Mouse (Mus musculus) cerebellum, adult 18-20 months (tissue): ENCODE data around the gene Nup62cl.
A peak's percentile ranks its signal among the peaks of the same experiment; 100 is the strongest.

Source experiments
- DNase-seq, 2 experiments: peaks; one replicate each; pipeline ENCODE4 v3.0.0; 2021

Gene Nup62cl

DNA sequence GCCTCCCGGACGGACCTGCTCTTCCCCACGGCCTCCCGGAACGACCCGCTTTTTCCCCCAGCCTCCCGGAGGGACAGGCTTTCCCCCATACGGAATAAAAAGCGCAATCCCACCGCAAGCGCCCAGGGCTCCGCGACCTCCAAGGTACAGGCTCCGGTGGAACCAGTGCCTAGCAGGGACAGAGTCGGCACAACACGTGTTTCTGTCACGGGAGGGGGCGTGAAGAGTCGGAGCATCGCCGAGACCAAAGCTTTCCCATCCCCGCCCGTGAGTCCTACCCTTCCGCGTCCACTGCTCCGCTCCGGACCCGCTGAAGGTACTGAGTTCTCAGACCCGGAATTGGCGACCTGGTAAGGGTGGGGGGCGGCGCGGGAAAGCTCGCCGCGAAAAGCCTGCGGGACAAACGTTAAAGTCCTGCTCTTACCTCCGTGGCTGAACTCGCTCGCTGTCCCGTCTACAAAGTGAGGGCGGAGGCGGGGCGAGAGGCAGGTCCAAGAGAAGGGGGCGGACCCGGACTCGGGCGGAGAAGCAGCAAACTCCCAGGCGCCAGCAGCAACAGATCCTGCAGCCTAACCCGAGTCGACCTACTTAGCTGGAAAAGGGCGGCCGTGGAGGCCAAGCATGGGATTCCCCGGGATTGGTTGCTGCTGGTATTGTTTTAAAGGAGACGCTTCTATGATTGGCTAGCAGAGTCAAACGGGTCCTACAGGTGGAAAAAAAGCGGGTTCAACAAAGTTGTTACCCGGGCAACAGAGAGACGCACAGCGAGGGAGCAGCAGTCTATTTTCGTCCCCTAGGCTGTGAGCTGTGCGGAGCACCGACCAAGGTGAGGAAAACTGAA is at the start of gene Nup62cl, which contains the start of gene Pih1h3b:
TSS of gene Nup62cl (minus strand) at position 578 of the 841 bp plus-strand sequence.
TSS of gene Pih1h3b (plus strand) at position 745 of the 841 bp plus-strand sequence.
- DNase-seq, result peak; percentile 11

DNA sequence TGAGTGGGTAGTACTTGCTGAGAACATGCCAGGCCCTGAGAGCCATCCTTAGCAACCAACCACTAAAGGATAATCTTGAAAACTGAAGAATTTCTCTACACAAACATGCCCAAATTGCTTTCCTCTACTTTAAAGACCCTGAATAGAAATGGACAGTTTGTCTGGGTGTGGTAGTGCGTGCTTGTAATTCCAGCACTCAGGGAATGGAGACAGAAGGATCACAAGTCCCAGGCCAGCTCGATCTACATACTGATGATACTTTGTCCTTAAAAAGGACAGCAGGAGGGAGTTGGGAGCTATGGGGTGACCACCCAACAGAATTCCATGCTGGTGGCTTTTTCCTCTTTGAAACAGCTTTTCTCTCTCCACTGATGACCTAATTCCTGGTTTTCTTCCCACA is 31.6 kb upstream of the Nup62cl start:
- no peak for DNase-seq

DNA sequence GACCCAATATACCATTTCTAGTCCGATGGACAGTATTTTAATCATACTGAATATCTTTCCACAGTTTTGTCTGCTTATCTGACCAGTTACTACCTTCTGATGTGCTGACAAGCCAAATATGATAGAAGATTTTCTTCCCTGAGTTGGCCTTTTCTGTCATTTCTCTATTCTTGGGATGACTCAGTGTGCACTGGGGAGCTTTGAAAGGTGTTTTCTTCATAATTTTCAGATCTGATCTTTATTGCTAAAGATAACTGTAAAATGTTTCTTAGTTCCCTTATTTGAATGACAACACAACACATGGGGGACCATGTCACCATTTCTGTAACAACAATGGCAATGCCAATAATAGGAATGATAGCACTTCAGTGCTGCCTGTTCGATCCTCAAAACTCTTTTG is 20.0 kb upstream of the Nup62cl start:
- no peak for DNase-seq

DNA sequence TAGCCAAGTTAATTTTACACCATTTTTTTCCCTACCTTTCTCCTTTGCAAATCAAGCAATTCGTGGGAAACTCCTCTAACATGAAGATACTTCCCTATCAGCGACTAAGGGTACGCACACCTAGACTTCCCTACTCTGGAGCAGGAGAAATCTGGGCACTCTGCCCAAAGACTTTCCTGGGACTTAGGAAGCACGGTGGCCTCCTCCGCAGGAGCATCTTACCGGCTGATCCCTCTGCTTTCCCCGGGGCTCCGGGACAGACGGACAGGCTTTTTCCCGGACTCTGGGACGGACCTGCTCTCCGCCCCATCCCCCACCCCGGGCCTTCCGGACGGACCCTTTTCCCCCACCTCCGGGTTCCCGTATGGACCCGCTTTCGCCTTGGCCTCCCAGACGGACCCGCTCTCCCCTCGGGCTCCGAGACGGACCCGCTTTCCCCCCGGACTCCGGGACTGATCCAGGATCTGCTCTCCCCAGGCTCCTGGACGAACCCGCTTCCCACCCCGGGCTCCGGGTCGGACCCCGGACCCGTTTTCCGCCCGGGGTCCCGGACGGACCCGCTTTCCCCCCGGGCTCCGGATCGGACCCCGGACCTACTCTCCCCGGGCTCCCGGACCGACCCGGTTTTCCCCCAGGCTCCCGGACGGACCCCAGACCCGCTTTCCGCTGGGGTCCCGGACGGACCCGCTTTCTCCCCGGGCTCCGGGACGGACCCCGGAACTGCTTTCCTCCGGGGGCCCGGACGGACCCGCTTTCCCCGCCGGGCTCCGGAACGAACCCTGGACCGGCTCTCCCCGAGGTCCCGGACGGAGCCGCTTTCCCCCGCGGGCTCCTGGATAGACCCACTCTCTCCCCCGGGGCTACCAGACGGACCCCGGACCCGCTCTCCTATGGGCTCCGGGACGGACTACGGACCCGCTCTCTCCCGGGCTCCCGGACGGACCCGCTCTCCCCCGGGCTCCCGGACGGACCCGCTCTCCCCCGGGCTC is 1.3 kb downstream of the Nup62cl start:
- peak in 1 of 2 experiments; percentile 2 for DNase-seq

DNA sequence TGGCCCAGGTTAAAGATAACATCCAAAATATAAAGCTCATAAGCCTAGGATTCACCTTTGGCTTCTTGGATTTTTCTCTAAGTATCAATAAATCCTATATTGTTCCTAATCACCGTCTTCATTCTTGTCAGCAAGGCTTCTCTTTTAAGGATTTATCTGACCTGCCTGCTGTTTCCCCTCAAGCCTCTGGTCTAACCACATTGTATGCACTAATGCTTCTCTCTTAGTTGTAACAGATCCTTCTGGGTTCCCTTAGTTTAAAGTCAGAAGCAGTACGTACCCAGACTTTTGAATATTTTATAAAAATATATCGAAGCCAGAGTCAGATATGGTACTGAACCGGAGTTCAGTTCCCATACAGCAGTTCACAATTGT is 63.8 kb downstream of the Nup62cl start:
- no peak for DNase-seq

DNA sequence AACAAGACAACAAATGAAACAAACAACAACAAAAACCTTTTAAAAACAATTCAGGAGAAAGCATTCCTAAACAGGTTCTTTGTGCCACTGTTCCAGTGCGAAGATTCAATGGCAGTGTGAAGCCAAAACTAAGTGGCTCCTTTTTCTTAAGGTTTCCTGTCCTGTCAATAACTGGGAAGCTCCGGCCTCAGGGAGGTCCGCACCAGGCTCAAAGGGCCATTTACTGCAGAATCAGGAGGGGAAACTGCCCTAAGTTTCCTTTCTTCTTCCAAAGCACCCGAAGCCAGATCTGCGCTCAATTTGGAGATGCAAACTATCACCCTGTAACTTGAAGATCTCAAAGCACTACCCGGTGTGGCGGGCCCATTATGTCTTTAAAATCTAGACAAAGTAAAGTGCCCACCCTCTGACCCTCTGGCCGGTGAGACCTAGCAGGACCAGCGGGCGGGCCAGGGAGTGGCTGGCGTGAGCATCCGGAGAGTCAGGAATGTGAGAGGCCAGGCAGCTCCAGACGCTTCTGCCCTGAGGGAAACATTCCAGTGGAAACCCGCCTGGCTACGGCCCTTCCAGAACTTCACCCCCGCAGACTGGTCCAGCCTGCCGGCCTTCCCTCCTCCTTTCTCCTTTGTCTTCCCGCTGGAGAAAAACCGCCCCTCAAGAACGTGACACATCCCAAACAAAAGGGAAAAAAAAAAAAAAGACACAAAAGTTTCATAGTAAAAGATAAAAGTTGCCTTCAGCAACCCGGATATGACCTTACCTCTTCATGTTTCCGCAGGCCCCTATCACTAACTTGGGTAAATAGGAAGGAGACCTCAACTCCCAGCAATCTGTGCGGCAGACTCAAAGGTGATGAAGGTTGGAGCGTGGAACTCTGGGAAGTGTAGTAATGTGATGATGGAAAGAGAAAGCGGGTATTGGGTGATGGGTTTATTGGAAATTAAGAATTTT is 64.5 kb downstream of the Nup62cl start, which contains the start of gene Rbm41:
TSS of gene Rbm41 (minus strand) at position 856 of the 951 bp plus-strand sequence.
- peak; percentile 59 to 77 for DNase-seq

DNA sequence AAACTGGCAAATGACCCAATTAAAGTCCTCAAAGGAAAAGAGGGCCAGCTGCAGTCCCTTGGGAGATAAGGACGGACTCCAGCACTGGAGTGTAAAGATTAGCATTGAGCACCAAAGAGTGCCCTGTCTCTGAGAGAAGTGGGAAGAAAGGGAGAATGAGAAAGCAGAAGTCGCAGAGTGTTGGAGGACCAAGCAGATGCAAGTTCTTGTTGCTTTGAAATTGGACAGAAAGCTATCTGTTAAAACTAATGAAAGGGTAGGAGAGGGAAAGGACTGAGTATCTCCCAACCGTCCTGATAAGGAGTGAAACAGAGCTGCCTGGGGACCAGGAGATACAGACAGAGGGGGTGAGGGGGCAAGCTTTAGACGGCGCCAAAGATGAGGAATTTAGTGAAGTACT is 80.4 kb downstream of the Nup62cl start:
- no peak for DNase-seq
